ENCODE assay signal across 35 mouse cellular contexts in genomic region chr11:43967764-43968163, GRCm38 (mm10).
"Had no signal": no experiment of that assay in that cellular context is flagged by ENCODE, and none has a peak within 500 bp of the region (broad histone marks: within the 10 kb centered on the region; RNA-seq: fewer than 3 reads in every experiment).

No protein-coding gene starts in this region.

- H3K4me1 ChIP-seq: heart, embryonic 10.5 days; heart, embryonic 12.5 days; heart, embryonic 13.5 days; heart, embryonic 15.5 days; hindbrain, embryonic 10.5 days; hindbrain, embryonic 12.5 days; hindbrain, embryonic 13.5 days; hindbrain, embryonic 15.5 days; intestine, embryonic 15.5 days; kidney, embryonic 15.5 days had no signal

- H3K9ac ChIP-seq: heart, embryonic 12.5 days; heart, embryonic 13.5 days; heart, embryonic 15.5 days; hindbrain, embryonic 12.5 days; hindbrain, embryonic 13.5 days; hindbrain, embryonic 14.5 days; hindbrain, embryonic 15.5 days; intestine, embryonic 15.5 days; kidney, embryonic 15.5 days had no signal

- DNase-seq: heart, postnatal 10 days; heart, postnatal 14 days; heart, postnatal 36 days; heart, postnatal 4 days; kidney, adult 11 months; kidney, adult 18-20 months; kidney, adult 2 months; kidney, adult 8-10 months; kidney, adult 9 months; kidney, postnatal 10 days; kidney, postnatal 14 days; kidney, postnatal 25 days; kidney, postnatal 36 days; kidney, postnatal 4 days; layer of hippocampus, adult 9-11 months; layer of hippocampus, postnatal 36 days had no signal

- H3K4me2 ChIP-seq: heart, embryonic 11.5 days; heart, embryonic 12.5 days; heart, embryonic 13.5 days; heart, embryonic 15.5 days; hindbrain, embryonic 12.5 days; hindbrain, embryonic 13.5 days; hindbrain, embryonic 14.5 days; hindbrain, embryonic 15.5 days; intestine, embryonic 15.5 days; kidney, embryonic 15.5 days had no signal

- H3K4me3 ChIP-seq: heart, embryonic 10.5 days; heart, embryonic 12.5 days; heart, embryonic 13.5 days; heart, embryonic 15.5 days; hindbrain, embryonic 10.5 days; hindbrain, embryonic 12.5 days; hindbrain, embryonic 13.5 days; hindbrain, embryonic 15.5 days; intestine, embryonic 15.5 days; kidney, embryonic 15.5 days; layer of hippocampus, adult 2 months had no signal

- ATAC-seq: hindbrain, embryonic 16.5 days; hindbrain, postnatal 0 days; inflammation-experienced regulatory T-cells, adult 6 months; intestine, embryonic 15.5 days; intestine, embryonic 16.5 days; intestine, postnatal 0 days had no signal

- H3K27me3 ChIP-seq: heart, embryonic 12.5 days; heart, embryonic 13.5 days; heart, embryonic 15.5 days; hindbrain, embryonic 12.5 days; hindbrain, embryonic 13.5 days; hindbrain, embryonic 15.5 days; intestine, embryonic 15.5 days; kidney, embryonic 15.5 days had no signal

- H3K36me3 ChIP-seq: heart, embryonic 10.5 days; heart, embryonic 12.5 days; heart, embryonic 13.5 days; heart, embryonic 15.5 days; hindbrain, embryonic 10.5 days; hindbrain, embryonic 12.5 days; hindbrain, embryonic 13.5 days; hindbrain, embryonic 15.5 days; intestine, embryonic 15.5 days; kidney, embryonic 15.5 days had no signal

- H3K9me3 ChIP-seq: heart, embryonic 10.5 days; heart, embryonic 12.5 days; heart, embryonic 13.5 days; heart, embryonic 15.5 days; hindbrain, embryonic 10.5 days; hindbrain, embryonic 12.5 days; hindbrain, embryonic 13.5 days; hindbrain, embryonic 15.5 days; intestine, embryonic 15.5 days; kidney, embryonic 15.5 days had no signal

- H3K27ac ChIP-seq: heart, embryonic 10.5 days; heart, embryonic 13.5 days; heart, embryonic 15.5 days; hindbrain, embryonic 10.5 days; hindbrain, embryonic 12.5 days; hindbrain, embryonic 13.5 days; hindbrain, embryonic 14.5 days; hindbrain, embryonic 15.5 days; hindbrain, postnatal 0 days; intestine, embryonic 15.5 days; kidney, embryonic 15.5 days; kidney, postnatal 0 days; layer of hippocampus, adult 2 months had no signal
